In the genomic region with DNA sequence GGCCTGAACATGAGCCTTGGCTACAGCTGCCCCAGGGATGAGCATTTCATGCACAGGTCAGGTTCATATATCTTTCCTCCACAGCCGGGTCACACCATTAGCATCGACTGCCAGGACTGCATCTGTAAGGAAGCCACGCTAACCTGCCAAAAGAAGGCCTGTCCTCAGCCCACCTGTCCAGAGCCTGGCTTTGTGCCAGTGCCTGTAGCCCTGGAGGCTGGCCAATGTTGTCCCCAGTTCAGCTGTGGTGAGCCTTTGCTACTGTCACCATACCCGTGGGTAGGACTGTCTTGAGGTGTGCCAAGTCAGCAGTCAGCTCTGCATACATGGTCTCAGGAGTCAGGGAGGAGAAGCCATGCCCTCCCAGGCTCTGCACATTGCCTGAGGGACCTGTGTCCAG, we compare ENCODE assay signal across 26 mouse cellular contexts. TPM values are rescaled to one million over a fixed set of nuclear protein-coding genes. Genes with fewer than 3 reads are reported as not detected.
DNase-seq lines count a peak whose midpoint lies in the region; TF ChIP-seq lines count a peak whose summit lies in the region.
"Had no signal": no experiment of that assay in that cellular context is flagged by ENCODE, and none has a peak within 500 bp of the region (broad histone marks: within the 10 kb centered on the region; RNA-seq: fewer than 3 reads in every experiment).

No protein-coding gene starts in this region.

- H3K4me3 ChIP-seq in layer of hippocampus, adult 2 months: no peak overlapping the region
- H3K4me3 ChIP-seq: erythroblast, embryonic 14.5 days; forebrain, embryonic 12.5 days; hindbrain, embryonic 10.5 days; limb, embryonic 13.5 days; liver, embryonic 13.5 days; megakaryocyte, embryonic 14.5 days; midbrain, embryonic 13.5 days had no signal

- H3K27ac ChIP-seq in layer of hippocampus, adult 2 months: no peak overlapping the region
- H3K27ac ChIP-seq: forebrain, embryonic 12.5 days; hindbrain, embryonic 10.5 days; kidney, postnatal 0 days; limb, embryonic 13.5 days; liver, embryonic 13.5 days; midbrain, embryonic 13.5 days had no signal

- peak; percentile 17 for DNase-seq in heart, postnatal 4 days
- DNase-seq in heart, adult 11 months: no peak
- DNase-seq in right cerebral cortex, postnatal 4 days: peak; percentile 6
- DNase-seq in right cerebral cortex, postnatal 36 days (ENCODE audit: low spot score in 2 of 2): no peak
- peak; percentile 71 to 72 for DNase-seq in cerebellum, postnatal 10 days
- no peak for DNase-seq in lung, postnatal 36 days
- DNase-seq in layer of hippocampus, adult 2 months (ENCODE audit: low spot score in 2 of 2): no peak
- DNase-seq: adrenal gland, postnatal 10 days; kidney, adult 11 months; liver, embryonic 13.5 days; lung, adult 2 months; lung, postnatal 14 days; thymus, postnatal 25 days had no signal

- no peak for TF ChIP-seq CTCF in layer of hippocampus, adult 2 months (conservative IDR thresholded peaks at IDR 0.05)

RNA-seq across cellular contexts. Expression of gene Muc5b, which starts 23.5 kb away (rescaled TPM):
- not detected for total RNA-seq in heart, postnatal 4 days (2021)
- total RNA-seq in layer of hippocampus, adult 2 months (2021): not detected
- total RNA-seq: layer of hippocampus, adult 18-20 months; layer of hippocampus, postnatal 25 days; left cerebral cortex, postnatal 10 days; monocyte, adult 5-6 weeks; neutrophil, adult 5-6 weeks had no signal

RNA-seq across cellular contexts. Expression of gene Muc5ac, which starts 26.6 kb away (rescaled TPM):
- not detected for total RNA-seq in heart, postnatal 4 days (2021)
- total RNA-seq in layer of hippocampus, adult 2 months (2021): not detected
- total RNA-seq: adrenal gland, postnatal 10 days; granulocyte monocyte progenitor cell, adult 5-6 weeks; layer of hippocampus, adult 18-20 months; layer of hippocampus, postnatal 25 days; left cerebral cortex, postnatal 10 days; monocyte, adult 5-6 weeks; neutrophil, adult 5-6 weeks had no signal

Comparison
In these comparisons a context has a peak if more than half of its experiments do, and no peak if none do; other contexts are left out.
1. DNase-seq: peak in heart, postnatal 4 days (single experiment), right cerebral cortex, postnatal 4 days (single experiment) and cerebellum, postnatal 10 days (2 of 2); none in heart, adult 11 months (single experiment), right cerebral cortex, postnatal 36 days (0 of 2), lung, postnatal 36 days (single experiment) and layer of hippocampus, adult 2 months (0 of 2).